Mouse (Mus musculus): ENCODE measurements around the gene Uchl5. TPM values are rescaled to one million over a fixed set of nuclear protein-coding genes. Genes with fewer than 3 reads are reported as not detected.

The Uchl5 gene
- 84.4 and 91.9 TPM in 2 replicates for polyA plus RNA-seq (2016; fragmentation: Nextera tagmentation; extraction: Ambion mirVana)

GRCm38 (mm10) chr1:143776446-143777411, at the start of gene Uchl5, which contains the start of gene Trove2:
Gene Uchl5, plus strand, starts transcription at chr1:143777272.
Gene Trove2, minus strand, starts transcription at chr1:143777068.
- Histone ChIP-seq H3K27ac (peak within 1 kb of the TSS; percentile 69), H3K27me3 (no peaks in the 10 kb centered on the region), H3K4me3 (replicated peaks) (peak within 1 kb of the TSS; percentile 83), H3K4me2 (peak within 1 kb of the TSS; percentile 85), H3K9me3 (no peaks in the 10 kb centered on the region), H3K36me3 (peaks cover 5% of the 10 kb centered on the region; the same call in 1 of the 2 replicates), H3K9ac (replicated peaks) (peak within 1 kb of the TSS; percentile 83), H3K4me1 (replicated peaks) (peaks cover 15% of the 10 kb centered on the region)
- WGBS = under 1% methylated on average over 84 of the region's 84 CpGs
- ATAC-seq (ENCODE audit: insufficient number of reproducible peaks, insufficient read depth, low FRiP score, low TSS enrichment, low read depth) = peak; percentile 96

- no peak overlapping the region for H3K9ac ChIP-seq (replicated peaks)
- no peaks in the 10 kb centered on the region for H3K27me3 ChIP-seq
- no peaks in the 10 kb centered on the region for H3K36me3 ChIP-seq
- H3K27ac ChIP-seq = no peak overlapping the region
- 69% methylated on average over 9 of the region's 9 CpGs for WGBS
- no peaks in the 10 kb centered on the region for H3K4me1 ChIP-seq (replicated peaks)
- H3K9me3 ChIP-seq = no peaks in the 10 kb centered on the region
- ATAC-seq (ENCODE audit: insufficient number of reproducible peaks, insufficient read depth, low FRiP score, low TSS enrichment, low read depth) = no peak
- no peak overlapping the region for H3K4me2 ChIP-seq
- H3K4me3 ChIP-seq (replicated peaks) = no peak overlapping the region
Observed at GRCm38 (mm10) chr1:143727701-143728445, 49.2 kb upstream of the Uchl5 start.

GRCm38 (mm10) chr1:143730899-143731298, 46.2 kb upstream of the Uchl5 start:
- WGBS = 70% methylated on average over 2 of the region's 2 CpGs
- no peaks in the 10 kb centered on the region for H3K27me3 ChIP-seq
- H3K4me3 ChIP-seq (replicated peaks) = no peak overlapping the region
- ATAC-seq (ENCODE audit: insufficient number of reproducible peaks, insufficient read depth, low FRiP score, low TSS enrichment, low read depth) = no peak
- no peaks in the 10 kb centered on the region for H3K4me1 ChIP-seq (replicated peaks)
- no peak overlapping the region for H3K4me2 ChIP-seq
- H3K9ac ChIP-seq (replicated peaks) = no peak overlapping the region
- H3K36me3 ChIP-seq = no peaks in the 10 kb centered on the region
- H3K9me3 ChIP-seq = no peaks in the 10 kb centered on the region
- H3K27ac ChIP-seq = no peak overlapping the region

- H3K4me2 ChIP-seq = no peak overlapping the region
- no peak overlapping the region for H3K27ac ChIP-seq
- WGBS = 40% methylated on average over 4 of the region's 4 CpGs
- H3K4me3 ChIP-seq (replicated peaks) = no peak overlapping the region
- no peaks in the 10 kb centered on the region for H3K4me1 ChIP-seq (replicated peaks)
- no peak overlapping the region for H3K9ac ChIP-seq (replicated peaks)
- no peak for ATAC-seq (ENCODE audit: insufficient number of reproducible peaks, insufficient read depth, low FRiP score, low TSS enrichment, low read depth)
- no peaks in the 10 kb centered on the region for H3K27me3 ChIP-seq
- H3K9me3 ChIP-seq = no peaks in the 10 kb centered on the region
- no peaks in the 10 kb centered on the region for H3K36me3 ChIP-seq
Observed at GRCm38 (mm10) chr1:143731691-143732090, 45.4 kb upstream of the Uchl5 start.

GRCm38 (mm10) chr1:143733914-143734410, 43.1 kb upstream of the Uchl5 start:
- no peaks in the 10 kb centered on the region for H3K27me3 ChIP-seq
- no peak overlapping the region for H3K4me3 ChIP-seq (replicated peaks)
- no peak overlapping the region for H3K27ac ChIP-seq
- H3K9ac ChIP-seq (replicated peaks) = no peak overlapping the region
- no peak overlapping the region for H3K4me2 ChIP-seq
- no peak for ATAC-seq (ENCODE audit: insufficient number of reproducible peaks, insufficient read depth, low FRiP score, low TSS enrichment, low read depth)
- H3K36me3 ChIP-seq = no peaks in the 10 kb centered on the region
- H3K9me3 ChIP-seq = no peaks in the 10 kb centered on the region
- WGBS = 73% methylated on average over 5 of the region's 5 CpGs
- no peaks in the 10 kb centered on the region for H3K4me1 ChIP-seq (replicated peaks)

- Histone ChIP-seq H3K4me3 (replicated peaks) (peak overlapping the region; percentile 78), H3K27ac (no peak overlapping the region), H3K27me3 (no peaks in the 10 kb centered on the region), H3K9me3 (no peaks in the 10 kb centered on the region), H3K4me2 (peak overlapping the region; percentile 72), H3K4me1 (replicated peaks) (0 out of 2 replicates have a peak, but pooled peaks cover 4% of the 10 kb centered on the region), H3K36me3 (peaks cover 16% of the 10 kb centered on the region), H3K9ac (replicated peaks) (peak overlapping the region; percentile 79)
- ATAC-seq (ENCODE audit: insufficient number of reproducible peaks, insufficient read depth, low FRiP score, low TSS enrichment, low read depth) = no peak
- 32% methylated on average over 11 of the region's 11 CpGs for WGBS
Observed at GRCm38 (mm10) chr1:143738811-143739210, 38.3 kb upstream of the Uchl5 start.

- under 1% methylated on average over 71 of the region's 71 CpGs for WGBS
Observed at GRCm38 (mm10) chr1:143739361-143740350, 37.4 kb upstream of the Uchl5 start.

GRCm38 (mm10) chr1:143740581-143740980, 36.5 kb upstream of the Uchl5 start:
- H3K4me2 ChIP-seq = peak overlapping the region; percentile 72
- peak overlapping the region; percentile 78; the same call in 1 of the 2 replicates for H3K4me3 ChIP-seq (replicated peaks)
- WGBS = 86% methylated on average over 10 of the region's 10 CpGs
- H3K9ac ChIP-seq (replicated peaks) = no peak overlapping the region
- 0 out of 2 replicates have a peak, but pooled peaks cover 4% of the 10 kb centered on the region for H3K4me1 ChIP-seq (replicated peaks)
- peaks cover 32% of the 10 kb centered on the region for H3K36me3 ChIP-seq
- no peak for ATAC-seq (ENCODE audit: insufficient number of reproducible peaks, insufficient read depth, low FRiP score, low TSS enrichment, low read depth)
- H3K27me3 ChIP-seq = no peaks in the 10 kb centered on the region
- no peaks in the 10 kb centered on the region for H3K9me3 ChIP-seq
- no peak overlapping the region for H3K27ac ChIP-seq

More at GRCm38 (mm10) chr1:143739361-143740350, 37.4 kb upstream of the Uchl5 start:
- Histone ChIP-seq H3K27me3 (no peaks in the 10 kb centered on the region), H3K27ac (peak overlapping the region; percentile 87), H3K4me3 (replicated peaks) (peak overlapping the region; percentile 78), H3K36me3 (peaks cover 24% of the 10 kb centered on the region), H3K4me1 (replicated peaks) (0 out of 2 replicates have a peak, but pooled peaks cover 4% of the 10 kb centered on the region), H3K9ac (replicated peaks) (peak overlapping the region; percentile 79), H3K4me2 (peak overlapping the region; percentile 72), H3K9me3 (no peaks in the 10 kb centered on the region)
- peak; percentile 92 for ATAC-seq (ENCODE audit: insufficient number of reproducible peaks, insufficient read depth, low FRiP score, low TSS enrichment, low read depth)

GRCm38 (mm10) chr1:143741331-143741730, 35.7 kb upstream of the Uchl5 start:
- no peak for ATAC-seq (ENCODE audit: insufficient number of reproducible peaks, insufficient read depth, low FRiP score, low TSS enrichment, low read depth)
- Histone ChIP-seq H3K36me3 (peaks cover 40% of the 10 kb centered on the region), H3K4me3 (replicated peaks) (no peak overlapping the region), H3K4me2 (no peak overlapping the region), H3K9ac (replicated peaks) (no peak overlapping the region), H3K27me3 (no peaks in the 10 kb centered on the region), H3K9me3 (no peaks in the 10 kb centered on the region), H3K4me1 (replicated peaks) (0 out of 2 replicates have a peak, but pooled peaks cover 4% of the 10 kb centered on the region), H3K27ac (no peak overlapping the region)
- WGBS = 86% methylated on average over 5 of the region's 5 CpGs

- H3K27me3 ChIP-seq = no peaks in the 10 kb centered on the region
- no peak for ATAC-seq (ENCODE audit: insufficient number of reproducible peaks, insufficient read depth, low FRiP score, low TSS enrichment, low read depth)
- no peaks in the 10 kb centered on the region for H3K9me3 ChIP-seq
- no peak overlapping the region for H3K4me3 ChIP-seq (replicated peaks)
- 0 out of 2 replicates have a peak, but pooled peaks cover 4% of the 10 kb centered on the region for H3K4me1 ChIP-seq (replicated peaks)
- H3K9ac ChIP-seq (replicated peaks) = no peak overlapping the region
- H3K36me3 ChIP-seq = peaks cover 48% of the 10 kb centered on the region
- no peak overlapping the region for H3K4me2 ChIP-seq
- WGBS = 91% methylated on average over 6 of the region's 6 CpGs
- H3K27ac ChIP-seq = no peak overlapping the region
Observed at GRCm38 (mm10) chr1:143742186-143742585, 34.9 kb upstream of the Uchl5 start.
